Mouse (Mus musculus): Measurements from ENCODE around the gene Fancc. TPM values are rescaled to one million over a fixed set of nuclear protein-coding genes. Genes with fewer than 3 reads are reported as not detected.

Fancc gene
- polyA plus RNA-seq, 1 experiment from 2014 or later = 23.2 TPM

MicroRNA genes within 50 kb of the gene (microRNA counts, 519-probe panel; counts per million panel counts)
- 4,343 counts per million, percentile 83 among the panel's probes with 10 or more counts for microRNA mmu-miR-23b
- 4,015 counts per million, percentile 77 among the panel's probes with 10 or more counts for microRNA mmu-miR-24
- 3,499 counts per million, percentile 63 among the panel's probes with 10 or more counts for microRNA mmu-miR-27b

Small RNA genes within 50 kb of the gene (microRNA-seq; reads per million reads assigned to microRNA genes)
- gene Mir23b (37,651 reads per million, percentile 98 among the genes with 10 or more reads in this experiment), gene Mir24-1 (not detected), gene Mir27b (3,144 reads per million, percentile 87 among the genes with 10 or more reads in this experiment), gene Mir3074-1 (not detected)

Other genes starting within 250 kb of the Fancc start
- 27.4 and 30.0 TPM in 2 replicates for gene Ptch1, start 76.3 kb upstream of the Fancc start, polyA plus RNA-seq (2015; fragmentation: Nextera tagmentation; extraction: Ambion mirVana)